Comparison of ENCODE assay signal across 10 mouse cellular contexts in genomic region chr7:101378796-101379465, GRCm38 (mm10). TPM values are rescaled to one million over a fixed set of nuclear protein-coding genes. Genes with fewer than 3 reads are reported as not detected.
DNase-seq lines count a peak whose midpoint lies in the region; ATAC-seq and TF ChIP-seq lines count a peak whose summit lies in the region.
"Had no signal": no experiment of that assay in that cellular context is flagged by ENCODE, and none has a peak within 500 bp of the region (broad histone marks: within the 10 kb centered on the region; RNA-seq: fewer than 3 reads in every experiment).

No protein-coding gene starts in this region.

- 50% methylated on average over 5 of the region's 5 CpGs for WGBS in heart, embryonic 12.5 days
- WGBS in heart, postnatal 0 days: 57% methylated on average over 5 of the region's 5 CpGs
- 55% methylated on average over 5 of the region's 5 CpGs for WGBS in liver, embryonic 12.5 days (ENCODE audit: insufficient replicate concordance)

- no peak for ATAC-seq in heart, embryonic 12.5 days (ENCODE audit: insufficient number of reproducible peaks, low FRiP score)
- no peak for ATAC-seq in heart, postnatal 0 days (ENCODE audit: insufficient read depth, low read depth)
- peak; percentile 19; the same call in 1 of the 2 replicates for ATAC-seq in liver, embryonic 12.5 days
- ATAC-seq in frontal cortex, adult (ENCODE audit: low TSS enrichment): no peak

- no peaks in the 10 kb centered on the region for H3K9me3 ChIP-seq in heart, embryonic 12.5 days (replicated peaks)
- H3K9me3 ChIP-seq in heart, postnatal 0 days (replicated peaks; ENCODE audit: control insufficient read depth, low read length): no peaks in the 10 kb centered on the region
- no peaks in the 10 kb centered on the region for H3K9me3 ChIP-seq in liver, embryonic 12.5 days (replicated peaks)

- no peak for TF ChIP-seq EP300 in heart, postnatal 0 days (IDR thresholded peaks at IDR 0.05; ENCODE audit: low read depth)

- H3K27ac ChIP-seq in heart, embryonic 12.5 days (ENCODE audit: poor library complexity, severe bottlenecking): peak overlapping the region; percentile 17; the same call in 1 of the 2 replicates
- H3K27ac ChIP-seq in heart, postnatal 0 days (ENCODE audit: low read depth): peak overlapping the region; percentile 78
- H3K27ac ChIP-seq in liver, embryonic 12.5 days: peak overlapping the region; percentile 67

- H3K27me3 ChIP-seq in heart, embryonic 12.5 days (replicated peaks): no peaks in the 10 kb centered on the region
- H3K27me3 ChIP-seq in heart, postnatal 0 days (ENCODE audit: control insufficient read depth, insufficient read depth, low read length): no peaks in the 10 kb centered on the region
- no peaks in the 10 kb centered on the region for H3K27me3 ChIP-seq in liver, embryonic 12.5 days (replicated peaks)

- intact Hi-C loops in heart, postnatal 10 days (cut with DNase I): no loop called here

- no peaks in the 10 kb centered on the region for H3K36me3 ChIP-seq in heart, embryonic 12.5 days
- no peaks in the 10 kb centered on the region for H3K36me3 ChIP-seq in heart, postnatal 0 days (replicated peaks; ENCODE audit: control insufficient read depth, insufficient read depth, low read length)
- H3K36me3 ChIP-seq in liver, embryonic 12.5 days: peaks cover 16% of the 10 kb centered on the region

- H3K4me3 ChIP-seq in heart, embryonic 12.5 days: peak overlapping the region; percentile 6; the same call in 1 of the 2 replicates
- H3K4me3 ChIP-seq in heart, postnatal 0 days (ENCODE audit: low read depth, low read length): peak overlapping the region; percentile 40
- H3K4me3 ChIP-seq in liver, embryonic 12.5 days: no peak overlapping the region

- H3K9ac ChIP-seq in heart, embryonic 12.5 days: peak overlapping the region; percentile 45; the same call in 1 of the 2 replicates
- peak overlapping the region; percentile 56 for H3K9ac ChIP-seq in heart, postnatal 0 days (replicated peaks; ENCODE audit: low read depth, low read length)
- peak overlapping the region; percentile 14; the same call in 1 of the 2 replicates for H3K9ac ChIP-seq in liver, embryonic 12.5 days

- peak overlapping the region; percentile 49 for H3K4me2 ChIP-seq in heart, embryonic 12.5 days
- peak overlapping the region; percentile 66 for H3K4me2 ChIP-seq in heart, postnatal 0 days (ENCODE audit: low read depth, low read length)
- H3K4me2 ChIP-seq in liver, embryonic 12.5 days: peak overlapping the region; percentile 57

- no peak for DNase-seq in heart, postnatal 10 days
- peak; percentile 17 for DNase-seq in CD4-positive helper T cell, adult 2 months (ENCODE audit: low read depth, low spot score)
- no peak for DNase-seq in heart, postnatal 0 days (ENCODE audit: low spot score)
- no peak for DNase-seq in right cerebral cortex, adult 18-20 months
- DNase-seq in cerebellum, postnatal 4 days (ENCODE audit: low spot score in 2 of 2): no peak

- H3K4me1 ChIP-seq in heart, embryonic 12.5 days (replicated peaks): peaks cover 31% of the 10 kb centered on the region
- peaks cover 22% of the 10 kb centered on the region for H3K4me1 ChIP-seq in heart, postnatal 0 days (ENCODE audit: control insufficient read depth, insufficient read depth)
- peaks cover 39% of the 10 kb centered on the region for H3K4me1 ChIP-seq in liver, embryonic 12.5 days

- 0 out of 2 replicates have a peak, but pooled peaks have one; percentile 1 for TF ChIP-seq CTCF in heart, postnatal 0 days (IDR thresholded peaks at IDR 0.05; ENCODE audit: low read depth)

RNA-seq across cellular contexts. Expression of gene Arap1, which starts 31.1 kb away (rescaled TPM):
- 19.9 and 22.5 TPM in 2 replicates for polyA plus RNA-seq in heart, embryonic 12.5 days (2016; fragmentation: Nextera tagmentation; extraction: Ambion mirVana)
- total RNA-seq in heart, postnatal 10 days (2021): 10 to 100 TPM; 49.4 to 50.7 TPM
- 36.2 and 101 TPM in 2 replicates for total RNA-seq in heart, postnatal 0 days (2014; rRNA removed; ENCODE audit: low replicate concordance)
- 18.6 and 19.8 TPM in 2 replicates for polyA plus RNA-seq in heart, postnatal 0 days (2015; fragmentation: Nextera tagmentation; extraction: Ambion mirVana)
- 20.5 and 24.6 TPM in 2 replicates for polyA plus RNA-seq in liver, embryonic 12.5 days (2016; fragmentation: Nextera tagmentation; extraction: Ambion mirVana)

RNA-seq across cellular contexts. Expression of gene Gm45837, which starts 31.8 kb away (rescaled TPM):
- 0.74 and 2.9 TPM in 2 replicates for polyA plus RNA-seq in heart, embryonic 12.5 days (2016; fragmentation: Nextera tagmentation; extraction: Ambion mirVana)
- not detected for total RNA-seq in heart, postnatal 10 days (2021)
- total RNA-seq in heart, postnatal 0 days (2014; rRNA removed; ENCODE audit: low replicate concordance): 33.8 TPM in 1 of 2 replicates, not detected in the other
- 2.4 TPM in 1 of 2 replicates, not detected in the other for polyA plus RNA-seq in heart, postnatal 0 days (2015; fragmentation: Nextera tagmentation; extraction: Ambion mirVana)
- polyA plus RNA-seq in liver, embryonic 12.5 days (2016; fragmentation: Nextera tagmentation; extraction: Ambion mirVana): not detected in 2 replicates
- total RNA-seq: gastrocnemius, postnatal 4 days had no signal
- polyA plus RNA-seq: neural tube, embryonic 11.5 days had no signal

RNA-seq across cellular contexts. Expression of gene Pde2a, which starts 42.6 kb away (rescaled TPM):
- polyA plus RNA-seq in heart, embryonic 12.5 days (2016; fragmentation: Nextera tagmentation; extraction: Ambion mirVana): 3.2 and 6.2 TPM in 2 replicates
- 10 to 100 TPM; 65.2 to 70.1 TPM for total RNA-seq in heart, postnatal 10 days (2021)
- 4.7 and 35.2 TPM in 2 replicates for total RNA-seq in heart, postnatal 0 days (2014; rRNA removed; ENCODE audit: low replicate concordance)
- polyA plus RNA-seq in heart, postnatal 0 days (2015; fragmentation: Nextera tagmentation; extraction: Ambion mirVana): 19.3 and 22.1 TPM in 2 replicates
- polyA plus RNA-seq in liver, embryonic 12.5 days (2016; fragmentation: Nextera tagmentation; extraction: Ambion mirVana): 11.9 and 12.0 TPM in 2 replicates

Comparison
In these comparisons a context has a peak if more than half of its experiments do, and no peak if none do; other contexts are left out.
1. H3K27ac ChIP-seq: peak in every context shown above with its lines; median percentile 78 in heart, postnatal 0 days; 67 in liver, embryonic 12.5 days; 17 in heart, embryonic 12.5 days.